Mouse (Mus musculus) lung, embryonic 16.5 days (tissue): ENCODE measurements around the gene Btbd19. TPM values are rescaled to one million over a fixed set of nuclear protein-coding genes. Genes with fewer than 3 reads are reported as not detected.

Experiments
- microRNA-seq: library from miRNA; unstranded; fragments of <30 nt; microRNA quantifications from one replicate; pipeline ENCODE4, GENCODE M21; 2016
- polyA plus RNA-seq: library from polyadenylated mRNA; unstranded; fragments of >200 nt; fragmentation: Nextera tagmentation; extraction: Ambion mirVana; gene quantifications from 2 replicates; pipeline ENCODE4 v1.2.1, GENCODE M21; 2015

Gene Btbd19
- polyA plus RNA-seq, 1 experiment from 2014 or later: 4.9 TPM

Small RNA genes lying within 50 kb of the gene (microRNA-seq; reads per million reads assigned to microRNA genes)
- gene Gm22398: not detected

Other genes starting within 250 kb of the Btbd19 start
- gene Zswim5, start 248.3 kb downstream of the Btbd19 start, polyA plus RNA-seq: 0.40 and 0.70 TPM in 2 replicates
- 102 and 107 TPM in 2 replicates for gene Urod, start 131.3 kb downstream of the Btbd19 start, polyA plus RNA-seq
- gene Hectd3, start 130.4 kb downstream of the Btbd19 start, polyA plus RNA-seq: 8.0 and 9.0 TPM in 2 replicates
- gene Eif2b3, start 106.3 kb downstream of the Btbd19 start, polyA plus RNA-seq: 27.8 and 29.7 TPM in 2 replicates
- 5.3 and 5.7 TPM in 2 replicates for gene Ptch2, start 29.6 kb downstream of the Btbd19 start, polyA plus RNA-seq
- 3.6 and 5.1 TPM in 2 replicates for gene Tctex1d4, start 1.1 kb upstream of the Btbd19 start, polyA plus RNA-seq
- 3.0 and 3.2 TPM in 2 replicates for gene Plk3, start 8.2 kb upstream of the Btbd19 start, polyA plus RNA-seq
- gene Rps8, start 30.5 kb upstream of the Btbd19 start, polyA plus RNA-seq: 858 and 904 TPM in 2 replicates
- gene Kif2c, start 56.9 kb upstream of the Btbd19 start, polyA plus RNA-seq: 70.7 and 77.6 TPM in 2 replicates
- gene Tmem53, start 126.2 kb upstream of the Btbd19 start, polyA plus RNA-seq: 19.9 and 25.3 TPM in 2 replicates
- 2.0 and 3.6 TPM in 2 replicates for gene Armh1, start 126.4 kb upstream of the Btbd19 start, polyA plus RNA-seq